Mouse (Mus musculus) mouse trophoblast stem cell (cell line): ENCODE data around the gene Src.
"Not testable (repeated sequence)": the region's sequence is repeated elsewhere in the genome, so short reads cannot be mapped to it uniquely, and the experiment has no call there.

Experiments used
- in situ Hi-C, 2 experiments: fragments of 300-500 bp; cut with MseI, MboI; formaldehyde crosslinking; loops; 2 replicates in 1 of 2; 3 replicates in 1 of 2; pipeline ENCODE4 v1.15.1; 2025

The Src gene

DNA sequence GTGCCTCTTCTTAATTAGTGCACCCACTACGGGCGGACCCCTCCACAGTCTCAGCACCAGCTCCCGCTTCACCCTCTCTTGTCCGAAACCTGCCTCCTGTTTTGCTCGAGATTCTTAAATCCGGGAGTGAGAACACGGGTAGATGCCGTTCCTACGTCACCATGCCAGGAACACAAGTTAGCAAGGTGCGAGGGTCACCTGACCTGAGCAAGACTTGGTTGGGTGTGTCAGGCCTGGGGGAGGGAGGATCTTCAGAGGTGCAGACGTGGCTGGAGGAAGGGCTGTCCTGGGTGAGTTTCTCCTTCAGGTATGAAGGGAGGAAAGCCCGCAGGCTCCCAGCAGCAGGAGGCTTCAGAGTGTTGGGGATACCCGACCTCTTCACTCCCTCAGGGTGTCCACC, at the start of gene Src:
Gene Src, plus strand, starts transcription at position 239 of the 400 bp plus-strand sequence.
- in situ Hi-C loops, result no loop called here

- in situ Hi-C loops, result no loop called here
These were observed 46.5 kb upstream of the Src start for GRCm38 (mm10) chr2:157371696-157372095.

- in situ Hi-C loops, result no loop called here
These were observed 44.6 kb upstream of the Src start for GRCm38 (mm10) chr2:157373681-157374080.

DNA sequence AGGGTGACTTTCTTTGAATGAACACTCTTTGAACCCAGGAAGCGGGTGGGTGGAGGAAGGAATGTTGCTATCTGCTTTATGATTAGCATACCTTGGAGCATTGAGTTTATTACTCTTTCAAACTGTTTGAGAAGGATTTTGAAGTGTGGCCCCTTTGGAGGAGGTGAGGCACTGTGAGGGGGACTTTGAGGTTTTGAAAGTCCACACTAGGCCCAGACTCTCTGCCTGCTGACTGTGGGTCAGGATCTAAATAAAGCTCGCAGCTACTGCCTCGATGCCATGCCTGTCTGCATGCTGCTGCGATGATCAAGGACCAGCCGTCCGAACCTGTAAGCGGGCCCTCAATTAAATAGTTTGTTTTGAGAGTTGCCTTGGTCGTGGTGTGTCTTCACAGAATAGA, 43.2 kb upstream of the Src start:
- in situ Hi-C loops, result no loop called here

GRCm38 (mm10) chr2:157375794-157376757, 42.2 kb upstream of the Src start:
- in situ Hi-C loops, result no loop called here

- in situ Hi-C loops, result no loop called here
These were observed 41.2 kb upstream of the Src start for GRCm38 (mm10) chr2:157376995-157377394.

DNA sequence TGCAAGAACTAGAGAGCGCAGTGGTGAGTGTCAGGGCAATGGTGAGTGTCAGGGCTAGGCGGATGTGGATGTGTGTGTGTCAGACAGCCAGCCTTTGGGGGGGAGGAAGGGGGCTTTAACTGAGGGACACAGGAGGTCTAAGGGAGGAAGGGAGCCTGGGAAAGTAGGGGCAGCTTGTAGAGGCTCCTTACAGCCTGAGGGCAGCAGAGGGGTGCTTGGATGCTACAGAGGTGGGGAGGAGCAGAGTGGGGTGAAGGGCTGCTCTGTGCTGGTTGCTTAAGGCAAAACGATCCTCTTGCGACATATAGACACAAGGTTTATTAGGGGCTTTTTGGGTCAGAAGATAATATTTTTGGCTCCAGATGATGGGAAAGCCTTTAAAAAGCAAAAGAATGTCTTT, 33.4 kb upstream of the Src start:
- in situ Hi-C loops, result no loop called here

- in situ Hi-C loops, result not testable (repeated sequence)
These were observed 29.2 kb upstream of the Src start for GRCm38 (mm10) chr2:157388901-157389590.

- in situ Hi-C loops, result no loop called here
These were observed 28.7 kb upstream of the Src start for GRCm38 (mm10) chr2:157389591-157389921.

DNA sequence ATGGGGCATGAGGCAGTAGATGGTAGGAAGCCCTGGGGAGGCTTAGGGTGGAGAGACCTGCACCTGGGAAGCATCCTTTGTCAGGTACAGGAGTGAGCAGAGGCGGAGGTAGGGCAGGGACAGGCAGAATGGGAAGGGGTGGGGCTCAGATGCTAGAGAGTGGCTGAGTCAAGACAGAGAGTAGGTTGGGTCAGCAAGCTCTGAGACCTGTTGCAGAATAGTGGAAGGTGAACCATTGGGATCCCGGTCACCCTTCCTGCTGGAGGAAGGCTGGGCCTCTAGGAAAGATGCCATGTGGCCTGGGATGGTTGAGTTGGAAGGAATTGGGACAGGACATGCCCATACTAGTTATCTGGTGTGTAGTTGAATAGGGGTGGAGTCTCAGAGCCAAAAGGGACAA, 25.9 kb upstream of the Src start:
- in situ Hi-C loops, result no loop called here

GRCm38 (mm10) chr2:157393549-157393948, 24.7 kb upstream of the Src start:
- in situ Hi-C loops, result no loop called here

DNA sequence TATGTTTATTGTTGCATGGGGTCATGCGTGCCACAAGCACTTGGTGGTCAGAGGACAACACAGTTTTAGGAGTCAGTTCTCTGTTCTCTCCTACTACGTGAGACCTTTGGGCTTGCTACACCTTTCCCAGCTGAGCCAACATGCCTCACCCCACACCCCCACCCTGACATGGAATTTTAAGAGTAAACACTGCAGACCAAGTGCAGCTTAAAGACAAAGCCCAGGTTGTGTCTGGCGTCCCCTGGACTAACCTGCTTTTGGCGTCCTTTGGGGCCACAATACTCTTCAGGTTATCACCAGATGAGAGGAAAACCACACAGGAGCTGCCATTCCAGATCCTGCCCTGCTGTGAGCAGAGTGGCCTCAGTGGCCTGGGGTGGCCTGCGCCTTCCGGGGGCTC, 23.4 kb upstream of the Src start:
- in situ Hi-C loops, result no loop called here

- in situ Hi-C loops, result no loop called here
These were observed 22.9 kb upstream of the Src start for GRCm38 (mm10) chr2:157395371-157395770.

- in situ Hi-C loops, result no loop called here
These were observed 22.3 kb upstream of the Src start for GRCm38 (mm10) chr2:157395960-157396359.

DNA sequence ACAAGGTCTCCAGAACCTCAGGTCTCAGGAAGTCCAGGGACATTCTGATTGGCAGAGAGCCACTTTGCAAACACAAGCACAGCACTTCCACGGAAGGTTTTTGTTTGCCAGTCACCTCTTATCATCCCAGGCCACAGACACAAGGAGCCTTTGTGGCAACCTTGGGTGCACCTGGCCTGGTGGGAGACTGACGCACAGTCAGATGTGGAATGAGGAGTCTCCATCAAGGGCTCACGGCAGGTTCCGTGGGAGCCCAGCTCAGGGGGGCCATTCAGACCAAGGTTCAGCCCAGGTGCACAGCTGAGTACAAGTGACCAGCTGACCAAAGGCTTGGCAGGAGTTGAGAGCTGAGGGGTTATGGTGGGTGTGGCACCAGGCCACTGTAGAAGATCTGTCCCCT, 20.9 kb upstream of the Src start:
- in situ Hi-C loops, result no loop called here

- in situ Hi-C loops, result no loop called here
These were observed 19.7 kb upstream of the Src start for GRCm38 (mm10) chr2:157398539-157398938.

DNA sequence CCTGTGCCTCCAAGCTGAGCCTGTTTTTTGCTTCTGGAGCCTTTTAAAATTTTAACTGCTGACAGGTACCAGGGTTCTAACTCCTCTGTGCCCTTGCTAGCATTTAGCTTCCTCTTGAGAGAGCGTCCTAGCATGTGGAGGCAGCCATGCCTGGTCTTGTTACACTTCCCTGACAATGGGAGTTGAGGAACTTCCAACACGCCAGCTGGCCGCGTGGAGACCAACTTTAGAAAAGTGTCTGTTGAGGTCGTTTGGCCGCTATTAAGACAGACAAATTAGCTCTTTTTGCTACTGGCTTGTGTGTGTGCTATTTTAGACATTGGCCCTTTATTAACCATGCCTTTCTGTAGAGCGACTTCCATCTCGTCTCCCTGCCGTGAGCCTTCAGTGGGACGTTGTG, 18.4 kb upstream of the Src start:
- in situ Hi-C loops, result no loop called here

DNA sequence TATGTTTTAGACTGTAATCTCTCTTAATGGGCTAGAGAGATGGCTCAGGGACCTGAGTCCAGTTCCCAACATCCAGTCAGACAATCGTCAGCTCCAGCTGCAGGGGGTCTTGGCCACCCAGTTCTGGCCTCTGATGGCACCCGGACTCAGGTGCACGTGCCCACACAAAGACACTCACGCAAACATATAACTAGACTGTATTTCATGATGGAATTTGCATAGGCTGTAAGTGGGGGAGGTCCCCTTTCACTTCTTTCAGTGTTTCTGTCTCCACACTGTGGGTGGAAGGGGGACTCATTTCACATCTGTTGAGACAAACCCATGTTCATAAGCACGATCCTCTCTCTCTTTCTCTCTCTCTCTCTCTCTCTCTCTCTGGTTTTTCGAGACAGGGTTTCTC, 17.8 kb upstream of the Src start:
- in situ Hi-C loops, result no loop called here

DNA sequence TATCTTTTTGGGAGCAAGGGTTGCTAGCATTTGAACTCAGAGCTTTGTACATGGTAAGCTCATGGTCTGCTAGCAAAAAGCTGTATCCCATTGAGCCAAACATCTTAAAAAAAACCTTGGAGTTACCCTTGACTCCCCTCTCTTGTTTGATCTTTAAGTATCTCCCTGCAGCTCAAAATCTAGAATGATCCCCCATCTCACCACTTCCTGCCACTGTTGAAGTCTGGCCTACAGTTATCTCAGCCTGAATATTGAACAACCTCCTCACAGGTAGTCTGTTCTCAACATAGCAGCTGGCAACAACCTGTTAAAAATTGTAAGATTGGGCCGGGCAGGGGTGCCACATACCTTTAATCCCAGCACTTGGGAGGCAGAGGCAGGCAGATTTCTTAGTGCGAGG, 17.0 kb upstream of the Src start:
- in situ Hi-C loops, result no loop called here

- in situ Hi-C loops, result no loop called here
These were observed 10.6 kb upstream of the Src start for GRCm38 (mm10) chr2:157407596-157407995.

GRCm38 (mm10) chr2:157409793-157410533, 8.3 kb upstream of the Src start:
- in situ Hi-C loops, result no loop called here

DNA sequence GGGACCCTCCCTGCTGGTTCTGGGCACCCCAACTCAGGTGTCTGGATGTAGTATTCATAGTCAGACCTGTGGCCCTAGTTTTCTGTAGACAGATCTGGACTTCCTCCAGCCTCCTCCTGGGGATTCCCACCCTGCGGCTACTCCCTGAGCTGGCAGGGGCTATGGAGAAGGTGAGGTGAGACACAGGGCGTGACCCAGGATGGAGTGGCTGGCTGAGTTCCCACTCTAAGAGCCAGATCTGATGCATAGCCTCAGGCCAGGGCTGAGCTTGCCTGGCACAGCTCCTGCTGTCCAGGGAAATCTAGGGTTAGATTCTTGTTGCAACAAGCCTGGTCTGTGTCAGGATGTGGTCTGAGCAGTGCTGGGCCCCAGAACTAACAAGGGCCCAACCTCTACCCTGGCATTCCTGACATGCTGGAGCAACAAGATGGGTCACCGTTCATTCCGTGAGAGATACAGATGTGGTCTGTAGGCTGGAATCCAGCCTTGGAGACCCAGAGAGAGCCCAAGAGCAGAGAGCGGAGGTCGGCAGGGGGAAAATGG, 7.0 kb upstream of the Src start:
- in situ Hi-C loops, result no loop called here
